Mouse (Mus musculus) midbrain, embryonic 12.5 days (tissue): Measurements from ENCODE around the gene Zfp704. TPM values are rescaled to one million over a fixed set of nuclear protein-coding genes. Genes with fewer than 3 reads are reported as not detected.

Source experiments
- ATAC-seq: fragments of 200-750 bp; cut with Nextera tagmentation; 2 replicates; pipeline ENCODE4 v1.8.0; 2017; ENCODE audit warnings: low read depth, moderate TSS enrichment, moderate library complexity; ENCODE audit not compliant: low FRiP score
- H3K27ac ChIP-seq: fragments of 300-500 bp; sonication (generic); replicated peaks from 2 replicates; pipeline ENCODE4 v1.5.1; 2016; ENCODE audit warnings: mild to moderate bottlenecking
- H3K27me3 ChIP-seq: fragments of 300-500 bp; sonication (generic); 2 replicates; pipeline ENCODE4 v1.6.1; 2016; ENCODE audit warnings: mild to moderate bottlenecking
- H3K36me3 ChIP-seq: fragments of 300-500 bp; sonication (generic); 2 replicates; pipeline ENCODE4 v1.6.1; 2016
- H3K4me1 ChIP-seq: fragments of 300-500 bp; sonication (generic); 2 replicates; pipeline ENCODE4 v1.6.1; 2016
- H3K4me2 ChIP-seq: fragments of 300-500 bp; sonication (generic); replicated peaks from 2 replicates; pipeline ENCODE4 v1.6.1; 2016; ENCODE audit warnings: mild to moderate bottlenecking, moderate library complexity
- H3K4me3 ChIP-seq: fragments of 300-500 bp; sonication (generic); 2 replicates; pipeline ENCODE4 v1.5.1; 2016; ENCODE audit warnings: mild to moderate bottlenecking
- H3K9ac ChIP-seq: fragments of 300-500 bp; sonication (generic); replicated peaks from 2 replicates; pipeline ENCODE4 v1.6.1; 2016; ENCODE audit warnings: mild to moderate bottlenecking, moderate library complexity
- H3K9me3 ChIP-seq: fragments of 300-500 bp; sonication (generic); 2 replicates; pipeline ENCODE4 v1.6.1; 2016; ENCODE audit warnings: mild to moderate bottlenecking
- WGBS: fragments of 180-500 bp; shearing (Covaris S2); methylation state at CpG from one replicate; pipeline ENCODE4 v1.1.7; 2016; 5-methylcytosine and 5-hydroxymethylcytosine counted together
- polyA plus RNA-seq: library from polyadenylated mRNA; unstranded; fragments of >200 nt; fragmentation: Nextera tagmentation; extraction: Ambion mirVana; gene quantifications from 2 replicates; pipeline ENCODE4 v1.2.1, GENCODE M21; 2016

Zfp704 gene
- polyA plus RNA-seq, 1 experiment from 2014 or later = 6.9 TPM

- no peak for ATAC-seq
- H3K9me3 ChIP-seq = no peaks in the 10 kb centered on the region
- no peaks in the 10 kb centered on the region for H3K4me1 ChIP-seq
- no peaks in the 10 kb centered on the region for H3K36me3 ChIP-seq
- no peak overlapping the region for H3K4me3 ChIP-seq
- 92% methylated on average over 5 of the region's 5 CpGs for WGBS
- no peak overlapping the region for H3K9ac ChIP-seq
- no peaks in the 10 kb centered on the region for H3K27me3 ChIP-seq
- no peak overlapping the region for H3K27ac ChIP-seq
- no peak overlapping the region for H3K4me2 ChIP-seq
These were observed 184.2 kb downstream of the Zfp704 start for GRCm38 (mm10) chr3:9425661-9426060.

GRCm38 (mm10) chr3:9424637-9425036, 185.2 kb downstream of the Zfp704 start:
- Histone ChIP-seq H3K27ac (no peak overlapping the region), H3K4me1 (no peaks in the 10 kb centered on the region), H3K4me3 (no peak overlapping the region), H3K9me3 (no peaks in the 10 kb centered on the region), H3K9ac (no peak overlapping the region), H3K36me3 (no peaks in the 10 kb centered on the region), H3K4me2 (no peak overlapping the region), H3K27me3 (no peaks in the 10 kb centered on the region)
- WGBS = 90% methylated on average over 6 of the region's 6 CpGs
- no peak for ATAC-seq

- Histone ChIP-seq H3K27ac (no peak overlapping the region), H3K9me3 (no peaks in the 10 kb centered on the region), H3K9ac (no peak overlapping the region), H3K27me3 (no peaks in the 10 kb centered on the region), H3K4me3 (no peak overlapping the region), H3K4me1 (no peaks in the 10 kb centered on the region), H3K4me2 (no peak overlapping the region), H3K36me3 (no peaks in the 10 kb centered on the region)
- no peak for ATAC-seq
- WGBS = 74% methylated on average over 6 of the region's 6 CpGs
These were observed 186.2 kb downstream of the Zfp704 start for GRCm38 (mm10) chr3:9423669-9424068.

- Histone ChIP-seq H3K4me1 (peaks cover under 1% of the 10 kb centered on the region; the same call in 1 of the 2 replicates), H3K27me3 (no peaks in the 10 kb centered on the region; the same call in 1 of the 2 replicates), H3K4me2 (no peak overlapping the region), H3K9me3 (no peaks in the 10 kb centered on the region), H3K4me3 (no peak overlapping the region), H3K36me3 (no peaks in the 10 kb centered on the region), H3K9ac (no peak overlapping the region), H3K27ac (no peak overlapping the region)
- ATAC-seq = no peak
- WGBS = 95% methylated on average over 4 of the region's 4 CpGs
These were observed 201.0 kb downstream of the Zfp704 start for GRCm38 (mm10) chr3:9408896-9409295.

- Histone ChIP-seq H3K36me3 (no peaks in the 10 kb centered on the region), H3K4me1 (peaks cover 10% of the 10 kb centered on the region; the same call in 1 of the 2 replicates), H3K9me3 (no peaks in the 10 kb centered on the region), H3K4me3 (no peak overlapping the region), H3K4me2 (no peak overlapping the region), H3K27me3 (no peaks in the 10 kb centered on the region; the same call in 1 of the 2 replicates), H3K9ac (no peak overlapping the region), H3K27ac (no peak overlapping the region)
- WGBS = 78% methylated on average over 10 of the region's 10 CpGs
- no peak for ATAC-seq
These were observed 202.1 kb downstream of the Zfp704 start for GRCm38 (mm10) chr3:9407801-9408200.

DNA sequence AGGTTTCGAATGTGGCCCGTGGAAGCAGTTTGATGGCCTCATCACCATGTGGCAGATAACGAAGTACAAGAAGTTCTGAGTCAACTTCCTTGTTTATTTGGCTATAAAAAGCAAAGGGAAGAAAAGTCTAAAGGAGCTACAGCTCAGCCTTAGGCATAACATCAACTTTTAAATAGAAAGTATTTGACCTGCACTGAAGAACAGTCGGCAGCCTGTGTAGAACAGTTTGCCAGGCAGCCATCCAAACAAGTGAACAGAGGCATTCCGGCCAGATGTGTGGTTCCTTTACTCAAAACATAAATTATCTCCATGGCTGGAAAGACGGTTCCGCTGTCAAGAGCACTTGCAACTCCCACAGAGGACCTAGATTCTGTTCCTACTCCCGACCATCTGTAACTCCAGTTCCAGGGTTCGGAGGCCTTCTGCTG, 202.8 kb downstream of the Zfp704 start:
- Histone ChIP-seq H3K9me3 (no peaks in the 10 kb centered on the region), H3K27me3 (no peaks in the 10 kb centered on the region; the same call in 1 of the 2 replicates), H3K9ac (no peak overlapping the region), H3K4me3 (no peak overlapping the region), H3K4me2 (no peak overlapping the region), H3K36me3 (no peaks in the 10 kb centered on the region), H3K4me1 (peaks cover 12% of the 10 kb centered on the region; the same call in 1 of the 2 replicates), H3K27ac (no peak overlapping the region)
- ATAC-seq = no peak
- WGBS = 88% methylated on average over 9 of the region's 9 CpGs

GRCm38 (mm10) chr3:9405341-9405740, 204.5 kb downstream of the Zfp704 start:
- Histone ChIP-seq H3K4me2 (no peak overlapping the region), H3K4me3 (no peak overlapping the region), H3K9ac (no peak overlapping the region), H3K36me3 (no peaks in the 10 kb centered on the region), H3K27me3 (no peaks in the 10 kb centered on the region; the same call in 1 of the 2 replicates), H3K4me1 (peaks cover 20% of the 10 kb centered on the region), H3K9me3 (no peaks in the 10 kb centered on the region), H3K27ac (no peak overlapping the region)
- no peak for ATAC-seq
- 85% methylated on average over 9 of the region's 9 CpGs for WGBS

DNA sequence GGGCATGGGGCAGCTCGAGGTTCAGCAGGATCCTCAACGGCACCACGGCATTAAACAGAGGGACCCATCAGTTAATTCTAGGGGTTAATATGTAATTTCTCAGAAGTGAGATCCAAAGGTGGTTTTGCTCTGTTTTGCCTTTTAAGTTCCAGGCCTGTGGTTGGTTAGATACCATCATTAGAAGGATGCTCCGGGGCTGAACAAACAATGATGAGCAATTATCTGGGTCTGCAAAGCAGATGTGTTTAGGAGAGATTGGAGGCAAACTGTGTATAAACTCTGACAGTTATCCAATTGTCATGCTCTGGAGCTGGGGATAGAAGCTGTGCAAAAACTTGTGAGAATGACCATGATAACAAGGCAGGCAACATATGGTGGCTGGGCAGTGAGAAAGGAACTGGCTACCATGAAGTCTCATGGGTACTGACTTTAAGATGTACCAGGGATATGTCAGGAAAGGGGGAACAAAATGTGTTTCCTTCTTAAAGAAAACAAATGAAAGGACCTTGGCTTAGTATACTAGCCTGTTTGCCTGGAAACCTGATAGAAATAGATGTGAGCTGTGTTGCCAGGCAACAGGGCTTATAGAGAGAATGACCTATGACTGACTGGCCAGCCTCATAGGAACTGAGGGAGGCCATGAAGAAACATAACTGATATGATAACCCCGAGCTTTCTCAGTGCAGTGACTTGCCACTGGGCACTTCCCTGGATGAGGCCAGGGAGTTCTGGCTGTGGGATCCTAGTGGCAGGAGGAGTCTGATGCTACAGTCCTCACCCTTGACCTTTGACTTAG, 206.4 kb downstream of the Zfp704 start:
- peak; percentile 16; the same call in 1 of the 2 replicates for ATAC-seq
- no peaks in the 10 kb centered on the region for H3K9me3 ChIP-seq
- WGBS = 76% methylated on average over 5 of the region's 5 CpGs

GRCm38 (mm10) chr3:9402836-9403235, 207.0 kb downstream of the Zfp704 start:
- Histone ChIP-seq H3K27ac (0 out of 2 replicates have a peak overlapping the region, but pooled peaks have one; percentile 4), H3K36me3 (no peaks in the 10 kb centered on the region), H3K4me3 (no peak overlapping the region), H3K9me3 (no peaks in the 10 kb centered on the region), H3K4me2 (no peak overlapping the region), H3K4me1 (peaks cover 20% of the 10 kb centered on the region), H3K27me3 (no peaks in the 10 kb centered on the region; the same call in 1 of the 2 replicates), H3K9ac (no peak overlapping the region)
- no peak for ATAC-seq
- WGBS = 48% methylated on average over 5 of the region's 5 CpGs

More for the DNA sequence above, 206.4 kb downstream of the Zfp704 start:
- Histone ChIP-seq H3K27me3 (no peaks in the 10 kb centered on the region; the same call in 1 of the 2 replicates), H3K9ac (no peak overlapping the region), H3K36me3 (no peaks in the 10 kb centered on the region), H3K27ac (no peak overlapping the region), H3K4me2 (no peak overlapping the region), H3K4me1 (peaks cover 20% of the 10 kb centered on the region), H3K4me3 (no peak overlapping the region)

DNA sequence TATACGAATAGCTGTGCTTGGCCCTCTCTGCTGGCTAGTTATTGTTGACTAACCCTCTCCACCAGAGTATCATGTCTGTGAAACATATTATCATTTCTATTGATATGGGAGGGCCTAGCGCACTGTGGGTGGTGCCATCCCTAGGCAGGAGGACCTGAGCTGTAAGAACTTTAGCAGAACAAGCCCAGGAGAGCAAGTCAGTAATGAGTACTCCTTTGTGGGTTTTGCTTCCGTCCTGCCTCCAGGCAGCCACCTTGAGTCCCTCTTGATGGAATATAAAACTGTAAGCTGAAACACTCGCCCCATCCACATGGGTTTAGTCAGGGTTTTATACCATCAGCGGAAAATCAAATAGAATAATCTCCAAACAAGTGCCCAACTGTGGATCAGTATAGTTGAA, 207.5 kb downstream of the Zfp704 start:
- ATAC-seq = no peak
- no peaks in the 10 kb centered on the region; the same call in 1 of the 2 replicates for H3K27me3 ChIP-seq
- WGBS = 83% methylated on average over 5 of the region's 5 CpGs
- H3K9ac ChIP-seq = no peak overlapping the region
- H3K4me1 ChIP-seq = peaks cover 20% of the 10 kb centered on the region
- H3K27ac ChIP-seq = no peak overlapping the region
- no peaks in the 10 kb centered on the region for H3K9me3 ChIP-seq
- H3K4me2 ChIP-seq = no peak overlapping the region
- H3K36me3 ChIP-seq = no peaks in the 10 kb centered on the region
- no peak overlapping the region for H3K4me3 ChIP-seq

DNA sequence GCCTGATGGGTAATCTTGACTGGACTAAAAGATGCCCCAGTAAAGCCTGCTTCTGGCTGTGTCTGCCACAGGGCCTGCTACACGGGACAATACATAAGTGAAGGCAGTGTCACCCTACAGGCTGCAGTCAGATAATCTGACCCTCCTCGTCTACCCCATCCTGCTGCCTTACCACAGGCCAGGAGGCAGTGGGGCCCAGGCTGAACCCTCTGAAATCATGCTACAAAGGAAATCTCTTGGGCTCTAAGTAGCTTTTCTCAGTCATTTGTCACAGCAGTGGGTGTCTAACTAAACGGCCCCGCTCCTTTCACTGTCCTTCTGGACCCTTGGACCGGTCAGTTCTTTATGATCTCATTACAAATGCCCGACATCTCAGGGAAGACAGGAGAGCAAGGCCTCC, 208.2 kb downstream of the Zfp704 start:
- Histone ChIP-seq H3K9me3 (no peaks in the 10 kb centered on the region), H3K27me3 (no peaks in the 10 kb centered on the region; the same call in 1 of the 2 replicates), H3K27ac (no peak overlapping the region), H3K9ac (no peak overlapping the region), H3K36me3 (no peaks in the 10 kb centered on the region), H3K4me1 (peaks cover 20% of the 10 kb centered on the region), H3K4me3 (no peak overlapping the region), H3K4me2 (no peak overlapping the region)
- ATAC-seq = no peak
- 48% methylated on average over 6 of the region's 6 CpGs for WGBS

DNA sequence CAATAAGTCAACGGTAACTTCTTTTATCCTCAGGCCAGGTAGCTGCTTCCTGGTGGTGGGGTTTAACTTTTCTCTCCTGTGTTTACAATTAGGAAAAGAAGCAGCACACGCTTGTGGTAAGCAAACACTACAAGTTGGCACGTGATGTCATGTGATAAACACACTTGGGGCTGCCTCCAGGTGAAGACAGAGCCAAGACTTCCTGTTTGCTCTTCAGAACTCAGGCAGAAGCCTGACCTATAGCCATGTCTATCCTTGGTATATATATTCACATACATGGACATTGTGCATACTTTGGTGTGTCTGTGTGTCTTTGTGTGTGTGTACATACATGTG, 209.0 kb downstream of the Zfp704 start:
- 0 out of 2 replicates have a peak overlapping the region, but pooled peaks have one; percentile 6 for H3K27ac ChIP-seq
- H3K27me3 ChIP-seq = no peaks in the 10 kb centered on the region; the same call in 1 of the 2 replicates
- 77% methylated on average over 3 of the region's 3 CpGs for WGBS
- H3K36me3 ChIP-seq = no peaks in the 10 kb centered on the region
- peaks cover 20% of the 10 kb centered on the region for H3K4me1 ChIP-seq
- H3K4me3 ChIP-seq = no peak overlapping the region
- no peak overlapping the region for H3K9ac ChIP-seq
- no peak for ATAC-seq
- H3K4me2 ChIP-seq = no peak overlapping the region
- no peaks in the 10 kb centered on the region for H3K9me3 ChIP-seq
